Mouse (Mus musculus) liver, adult 2 months (tissue): ENCODE results near the gene Szt2. TPM values are rescaled to one million over a fixed set of nuclear protein-coding genes. Genes with fewer than 3 reads are reported as not detected.

Experiments
- DNase-seq: peaks from one replicate; pipeline ENCODE4 v3.0.0-alpha.2; 2011; ENCODE audit warnings: low read depth, low spot score; ENCODE audit errors: extremely low read depth
- H3K27ac ChIP-seq: fragments of 200-500 bp; replicated peaks from 2 replicates; pipeline ENCODE4 v1.5.1; 2012; ENCODE audit warnings: low read depth, mild to moderate bottlenecking, control low read depth, inconsistent platforms, low read length; ENCODE audit not compliant: insufficient read depth
- H3K27me3 ChIP-seq: fragments of 200-500 bp; 2 replicates; pipeline ENCODE4 v1.6.1; 2012; ENCODE audit warnings: mild to moderate bottlenecking, moderate library complexity, low read length, inconsistent platforms; ENCODE audit not compliant: control insufficient read depth, insufficient read depth
- H3K36me3 ChIP-seq: fragments of 200-500 bp; 2 replicates; pipeline ENCODE4 v1.6.1; 2012; ENCODE audit warnings: low read length, inconsistent platforms; ENCODE audit not compliant: control insufficient read depth, insufficient read depth
- H3K4me1 ChIP-seq: fragments of 200-500 bp; 2 replicates; pipeline ENCODE4 v1.6.1; 2011; ENCODE audit warnings: low read length; ENCODE audit not compliant: control insufficient read depth, insufficient read depth
- H3K4me3 ChIP-seq: fragments of 200-500 bp; 2 replicates; pipeline ENCODE4 v1.5.1; 2011; ENCODE audit warnings: low read depth, mild to moderate bottlenecking, control low read depth, low read length, moderate library complexity; ENCODE audit not compliant: insufficient read depth
- H3K79me2 ChIP-seq: fragments of 200-500 bp; 2 replicates; pipeline ENCODE4 v1.6.1; 2012; ENCODE audit warnings: inconsistent platforms, mild to moderate bottlenecking, low read length, moderate library complexity; ENCODE audit not compliant: control insufficient read depth, insufficient read depth
- H3K9ac ChIP-seq: fragments of 200-500 bp; 2 replicates; pipeline ENCODE4 v1.6.1; 2012; ENCODE audit warnings: low read depth, mild to moderate bottlenecking, control low read depth, inconsistent platforms, low read length
- CTCF ChIP-seq: fragments of 200-500 bp; IDR thresholded peaks from 2 replicates; pipeline ENCODE4 v1.5.1; 2011; ENCODE audit warnings: low read depth, low read length, control low read depth
- POLR2A ChIP-seq: fragments of 200-500 bp; IDR thresholded peaks from 2 replicates; pipeline ENCODE4 v1.6.1; 2011; ENCODE audit warnings: low read length, control low read depth; ENCODE audit not compliant: insufficient read depth; ENCODE audit errors: extremely low read depth
- WGBS: fragments of 180-500 bp; shearing (Covaris S2); methylation state at CpG from one replicate; pipeline ENCODE4 v1.1.7; 2018; 5-methylcytosine and 5-hydroxymethylcytosine counted together
- polyA plus RNA-seq: library from polyadenylated mRNA; depleted of rRNA; stranded (reverse); fragments of >200 nt; gene quantifications from 2 replicates; pipeline ENCODE4 v1.2.3, GENCODE M21; 2012; rRNA removed
- total RNA-seq: library from RNA; depleted of rRNA; stranded (reverse); fragments of >200 nt; gene quantifications from 2 replicates; pipeline ENCODE4 v1.2.3, GENCODE M21; 2014; rRNA removed

Szt2 gene
- total and polyA plus RNA-seq, 2 experiments = 3.0 to 11.9 TPM

GRCm38 (mm10) chr4:118316662-118317061, 92.4 kb downstream of the Szt2 start:
- H3K4me1 ChIP-seq = no peaks in the 10 kb centered on the region
- no peak overlapping the region for H3K4me3 ChIP-seq
- no peak overlapping the region for H3K27ac ChIP-seq
- no peak overlapping the region for H3K9ac ChIP-seq
- no peaks in the 10 kb centered on the region for H3K27me3 ChIP-seq
- no peak for DNase-seq
- no peaks in the 10 kb centered on the region for H3K79me2 ChIP-seq
- TF ChIP-seq CTCF (no peak), POLR2A (no peak)
- WGBS = 92% methylated on average over 4 of the region's 4 CpGs
- no peaks in the 10 kb centered on the region for H3K36me3 ChIP-seq

- Histone ChIP-seq H3K27ac (no peak overlapping the region), H3K27me3 (no peaks in the 10 kb centered on the region), H3K36me3 (no peaks in the 10 kb centered on the region), H3K9ac (no peak overlapping the region), H3K79me2 (no peaks in the 10 kb centered on the region), H3K4me3 (no peak overlapping the region), H3K4me1 (no peaks in the 10 kb centered on the region)
- TF ChIP-seq CTCF (no peak), POLR2A (no peak)
- 51% methylated on average over 8 of the region's 8 CpGs for WGBS
- no peak for DNase-seq
Measured at GRCm38 (mm10) chr4:118315286-118315685, 93.8 kb downstream of the Szt2 start.

Other genes starting within 250 kb of the Szt2 start
- gene Kdm4a, start 229.2 kb downstream of the Szt2 start, total RNA-seq = 10.5 and 14.2 TPM in 2 replicates
- 10.9 and 15.3 TPM in 2 replicates for gene Kdm4a, start 229.2 kb downstream of the Szt2 start, polyA plus RNA-seq
- 40.1 and 67.4 TPM in 2 replicates for gene Ptprf, start 117.9 kb downstream of the Szt2 start, total RNA-seq
- 89.8 and 101 TPM in 2 replicates for gene Ptprf, start 117.9 kb downstream of the Szt2 start, polyA plus RNA-seq
- gene Med8, start 64 bp upstream of the Szt2 start, total RNA-seq = 37.0 and 40.3 TPM in 2 replicates
- 25.5 and 31.3 TPM in 2 replicates for gene Med8, start 64 bp upstream of the Szt2 start, polyA plus RNA-seq
- 16.9 and 23.1 TPM in 2 replicates for gene Elovl1, start 18.8 kb upstream of the Szt2 start, total RNA-seq
- gene Elovl1, start 18.8 kb upstream of the Szt2 start, polyA plus RNA-seq = 132 and 135 TPM in 2 replicates
- 0.46 and 5.4 TPM in 2 replicates for gene Cdc20, start 28.1 kb upstream of the Szt2 start, total RNA-seq
- gene Cdc20, start 28.1 kb upstream of the Szt2 start, polyA plus RNA-seq = 0.59 and 0.93 TPM in 2 replicates
- not detected in 2 replicates for gene Mpl, start 48.2 kb upstream of the Szt2 start, total RNA-seq
- not detected in 2 replicates for gene Mpl, start 48.2 kb upstream of the Szt2 start, polyA plus RNA-seq
- 6.6 and 9.6 TPM in 2 replicates for gene Tie1, start 80.8 kb upstream of the Szt2 start, total RNA-seq
- gene Tie1, start 80.8 kb upstream of the Szt2 start, polyA plus RNA-seq = 6.7 and 8.9 TPM in 2 replicates
- gene 2610528J11Rik, start 117.7 kb upstream of the Szt2 start, total RNA-seq = 19.8 and 21.5 TPM in 2 replicates
- gene 2610528J11Rik, start 117.7 kb upstream of the Szt2 start, polyA plus RNA-seq = 52.6 and 54.6 TPM in 2 replicates
- gene Tmem125, start 134.8 kb upstream of the Szt2 start, total RNA-seq = 2.9 and 3.5 TPM in 2 replicates
- gene Tmem125, start 134.8 kb upstream of the Szt2 start, polyA plus RNA-seq = 13.1 and 17.5 TPM in 2 replicates
- gene Cfap57, start 211.5 kb upstream of the Szt2 start, total RNA-seq = not detected in 2 replicates
- not detected in 2 replicates for gene Cfap57, start 211.5 kb upstream of the Szt2 start, polyA plus RNA-seq
- 19.6 and 19.9 TPM in 2 replicates for gene Ebna1bp2, start 211.5 kb upstream of the Szt2 start, total RNA-seq
- gene Ebna1bp2, start 211.5 kb upstream of the Szt2 start, polyA plus RNA-seq = 10.3 and 13.0 TPM in 2 replicates
- gene Olfr62, start 249.7 kb upstream of the Szt2 start, total RNA-seq = not detected in 2 replicates
- gene Olfr62, start 249.7 kb upstream of the Szt2 start, polyA plus RNA-seq = not detected in 2 replicates